Mouse (Mus musculus): ENCODE results near the gene Dcps. TPM values are rescaled to one million over a fixed set of nuclear protein-coding genes. Genes with fewer than 3 reads are reported as not detected.

Dcps gene
- total and polyA plus RNA-seq, 2 experiments, result 21.0 to 27.4 TPM

DNA sequence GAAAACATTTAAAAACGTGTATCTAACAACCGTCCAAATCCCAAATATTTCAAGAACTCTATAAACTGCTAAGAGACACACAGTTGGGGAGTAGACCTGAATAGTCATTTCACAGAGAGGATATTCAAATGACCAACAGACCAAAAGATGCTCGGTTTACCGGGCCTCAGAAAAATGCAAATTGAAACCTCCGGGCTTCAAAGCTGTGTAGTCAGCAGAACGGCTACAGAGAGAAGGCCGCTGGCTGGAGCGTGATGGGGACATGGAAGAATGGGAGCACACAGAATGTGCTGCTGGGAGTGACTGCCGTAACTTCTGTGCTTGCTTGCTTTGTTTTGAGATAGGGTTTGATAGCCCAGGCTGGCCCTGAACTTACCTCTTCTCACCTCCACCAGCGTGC lies 22.5 kb upstream of the Dcps start:
- peak overlapping the region; percentile 81 for H3K27ac ChIP-seq (replicated peaks; ENCODE audit: insufficient read depth, low read depth, low read length)

DNA sequence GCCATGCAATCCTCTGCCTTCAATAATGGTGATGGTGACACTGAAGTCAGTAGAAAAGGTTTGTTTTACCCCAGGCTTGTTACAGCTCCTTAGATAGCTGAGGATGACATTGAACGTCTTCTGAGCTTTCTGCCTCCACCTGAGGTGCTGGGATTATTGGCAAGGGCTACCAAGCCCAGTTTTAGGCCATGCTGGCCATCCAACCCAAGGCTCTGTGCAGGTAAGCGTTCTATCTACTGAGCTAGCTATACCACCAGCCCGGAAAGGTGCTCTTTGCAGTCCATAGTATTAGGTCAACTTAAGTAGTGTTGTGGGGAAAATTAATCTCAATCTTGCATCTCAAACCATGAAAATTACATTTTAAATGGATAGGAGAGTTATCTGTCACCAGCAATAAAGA lies 21.8 kb upstream of the Dcps start:
- WGBS, result 94% methylated on average over 3 of the region's 3 CpGs
- no peak overlapping the region for H3K27ac ChIP-seq (replicated peaks; ENCODE audit: insufficient read depth, low read depth, low read length)
- DNase-seq (ENCODE audit: extremely low read depth, low read depth, low spot score), result no peak
- TF ChIP-seq CTCF (IDR thresholded peaks at IDR 0.05; ENCODE audit: low read depth, low read length), result no peak
- TF ChIP-seq POLR2A (IDR thresholded peaks at IDR 0.05; ENCODE audit: extremely low read depth, insufficient read depth, low read length), result no peak
- peaks cover 4% of the 10 kb centered on the region; the same call in 1 of the 2 replicates for H3K79me2 ChIP-seq (ENCODE audit: control insufficient read depth, insufficient read depth, low read length)
- no peak overlapping the region for H3K4me3 ChIP-seq (ENCODE audit: insufficient read depth, low read depth, low read length)
- peaks cover 7% of the 10 kb centered on the region; the same call in 1 of the 2 replicates for H3K36me3 ChIP-seq (ENCODE audit: control insufficient read depth, insufficient read depth, low read length)
- no peak overlapping the region for H3K9ac ChIP-seq (ENCODE audit: low read depth, low read length)
- peaks cover 13% of the 10 kb centered on the region for H3K4me1 ChIP-seq (ENCODE audit: control insufficient read depth, insufficient read depth, low read length)
- H3K27me3 ChIP-seq (ENCODE audit: control insufficient read depth, insufficient read depth, low read length), result no peaks in the 10 kb centered on the region

More for the DNA sequence above, 22.5 kb upstream of the Dcps start:
- no peaks in the 10 kb centered on the region for H3K27me3 ChIP-seq (ENCODE audit: control insufficient read depth, insufficient read depth, low read length)
- peaks cover 13% of the 10 kb centered on the region for H3K4me1 ChIP-seq (ENCODE audit: control insufficient read depth, insufficient read depth, low read length)
- peaks cover 3% of the 10 kb centered on the region; the same call in 1 of the 2 replicates for H3K36me3 ChIP-seq (ENCODE audit: control insufficient read depth, insufficient read depth, low read length)
- peak overlapping the region; percentile 71; the same call in 1 of the 2 replicates for H3K4me3 ChIP-seq (ENCODE audit: insufficient read depth, low read depth, low read length)
- 66% methylated on average over 10 of the region's 10 CpGs for WGBS
- no peak for DNase-seq (ENCODE audit: extremely low read depth, low read depth, low spot score)
- H3K79me2 ChIP-seq (ENCODE audit: control insufficient read depth, insufficient read depth, low read length), result peaks cover 4% of the 10 kb centered on the region; the same call in 1 of the 2 replicates
- H3K9ac ChIP-seq (ENCODE audit: low read depth, low read length), result peak overlapping the region; percentile 86
- TF ChIP-seq POLR2A (IDR thresholded peaks at IDR 0.05; ENCODE audit: extremely low read depth, insufficient read depth, low read length) (no peak), CTCF (IDR thresholded peaks at IDR 0.05; ENCODE audit: low read depth, low read length) (no peak)

DNA sequence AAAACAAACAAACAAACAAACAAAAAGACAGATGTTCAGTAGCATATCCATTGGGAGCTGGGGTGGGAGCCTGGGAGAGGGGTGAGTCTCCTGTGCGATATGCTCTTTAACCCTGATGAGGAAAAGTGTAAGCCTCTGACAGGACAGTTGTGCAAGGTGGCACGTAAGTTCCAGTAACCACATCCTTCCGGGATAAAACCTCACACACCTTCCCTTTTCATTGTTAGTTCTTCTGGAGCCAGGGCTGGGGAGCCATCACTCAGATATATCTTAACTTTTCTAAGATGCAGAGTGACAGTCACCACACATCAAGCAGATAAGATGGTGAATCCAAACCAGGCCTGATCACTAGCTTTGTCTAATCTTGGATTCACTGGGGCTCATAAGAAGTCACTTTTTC lies 18.2 kb upstream of the Dcps start:
- DNase-seq (ENCODE audit: extremely low read depth, low read depth, low spot score), result no peak
- TF ChIP-seq POLR2A (IDR thresholded peaks at IDR 0.05; ENCODE audit: extremely low read depth, insufficient read depth, low read length), result no peak
- no peak for TF ChIP-seq CTCF (IDR thresholded peaks at IDR 0.05; ENCODE audit: low read depth, low read length)
- Histone ChIP-seq H3K4me3 (ENCODE audit: insufficient read depth, low read depth, low read length) (no peak overlapping the region), H3K4me1 (ENCODE audit: control insufficient read depth, insufficient read depth, low read length) (peaks cover 9% of the 10 kb centered on the region), H3K27ac (replicated peaks; ENCODE audit: insufficient read depth, low read depth, low read length) (no peak overlapping the region), H3K36me3 (ENCODE audit: control insufficient read depth, insufficient read depth, low read length) (peaks cover 25% of the 10 kb centered on the region), H3K27me3 (ENCODE audit: control insufficient read depth, insufficient read depth, low read length) (no peaks in the 10 kb centered on the region), H3K9ac (ENCODE audit: low read depth, low read length) (no peak overlapping the region), H3K79me2 (ENCODE audit: control insufficient read depth, insufficient read depth, low read length) (peaks cover 4% of the 10 kb centered on the region; the same call in 1 of the 2 replicates)
- 84% methylated on average over 3 of the region's 3 CpGs for WGBS

DNA sequence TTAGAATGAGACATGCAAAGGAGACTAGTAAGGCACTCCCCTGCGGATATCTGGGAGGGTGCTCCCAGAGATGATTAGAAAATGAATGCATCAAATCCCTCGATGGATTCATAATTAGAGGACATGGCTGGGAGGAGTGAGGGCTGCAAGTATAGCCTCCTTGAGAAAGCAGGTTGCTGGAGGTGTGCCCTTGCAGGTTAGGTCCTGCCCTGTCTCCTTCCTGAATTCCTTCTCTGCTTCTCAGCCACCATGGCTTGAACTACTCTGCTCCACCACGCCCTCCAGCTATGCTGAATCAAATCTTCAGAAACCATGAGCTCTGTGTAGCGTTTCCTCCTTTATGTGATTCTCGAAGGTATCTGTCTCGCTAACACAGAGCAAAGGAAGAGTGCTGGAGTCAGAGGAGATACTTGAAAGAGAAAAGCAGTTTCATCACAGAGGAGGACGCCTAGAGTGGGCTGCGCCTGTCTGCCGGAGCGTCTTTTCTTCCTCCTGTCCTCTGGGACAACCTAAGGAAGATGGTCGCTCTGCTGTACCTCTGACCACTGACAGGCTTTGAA lies 17.2 kb upstream of the Dcps start:
- DNase-seq (ENCODE audit: extremely low read depth, low read depth, low spot score), result no peak
- Histone ChIP-seq H3K27ac (replicated peaks; ENCODE audit: insufficient read depth, low read depth, low read length) (no peak overlapping the region), H3K79me2 (ENCODE audit: control insufficient read depth, insufficient read depth, low read length) (peaks cover 4% of the 10 kb centered on the region; the same call in 1 of the 2 replicates), H3K4me3 (ENCODE audit: insufficient read depth, low read depth, low read length) (no peak overlapping the region), H3K4me1 (ENCODE audit: control insufficient read depth, insufficient read depth, low read length) (peaks cover 3% of the 10 kb centered on the region), H3K27me3 (ENCODE audit: control insufficient read depth, insufficient read depth, low read length) (no peaks in the 10 kb centered on the region), H3K9ac (ENCODE audit: low read depth, low read length) (no peak overlapping the region), H3K36me3 (ENCODE audit: control insufficient read depth, insufficient read depth, low read length) (peaks cover 30% of the 10 kb centered on the region)
- WGBS, result 94% methylated on average over 11 of the region's 11 CpGs
- TF ChIP-seq POLR2A (IDR thresholded peaks at IDR 0.05; ENCODE audit: extremely low read depth, insufficient read depth, low read length), result no peak
- no peak for TF ChIP-seq CTCF (IDR thresholded peaks at IDR 0.05; ENCODE audit: low read depth, low read length)

DNA sequence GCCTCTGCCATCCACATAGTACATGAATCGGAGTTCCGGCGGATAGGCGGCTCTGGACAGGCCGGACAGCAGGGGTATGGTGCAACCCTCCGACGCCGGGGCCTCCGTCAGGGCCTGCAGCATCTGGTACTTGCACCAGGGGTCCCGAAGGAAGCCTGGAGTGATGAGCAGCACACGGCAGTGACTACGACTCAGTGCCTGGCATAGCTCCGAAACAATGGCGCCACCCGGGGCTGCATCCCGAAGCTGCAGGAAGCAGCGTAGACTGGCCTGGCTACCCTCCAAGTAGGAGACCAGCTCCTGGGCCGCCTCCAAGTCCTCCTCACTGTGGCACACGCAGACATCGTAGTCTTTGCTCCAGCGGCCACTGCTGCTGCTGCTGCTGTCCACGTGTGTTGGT lies 12.8 kb upstream of the Dcps start:
- no peaks in the 10 kb centered on the region for H3K4me1 ChIP-seq (ENCODE audit: control insufficient read depth, insufficient read depth, low read length)
- DNase-seq (ENCODE audit: extremely low read depth, low read depth, low spot score), result no peak
- TF ChIP-seq CTCF (IDR thresholded peaks at IDR 0.05; ENCODE audit: low read depth, low read length) (no peak), POLR2A (IDR thresholded peaks at IDR 0.05; ENCODE audit: extremely low read depth, insufficient read depth, low read length) (no peak)
- no peak overlapping the region for H3K4me3 ChIP-seq (ENCODE audit: insufficient read depth, low read depth, low read length)
- H3K27me3 ChIP-seq (ENCODE audit: control insufficient read depth, insufficient read depth, low read length), result no peaks in the 10 kb centered on the region
- no peak overlapping the region for H3K27ac ChIP-seq (replicated peaks; ENCODE audit: insufficient read depth, low read depth, low read length)
- no peak overlapping the region for H3K9ac ChIP-seq (ENCODE audit: low read depth, low read length)
- H3K79me2 ChIP-seq (ENCODE audit: control insufficient read depth, insufficient read depth, low read length), result no peaks in the 10 kb centered on the region
- WGBS, result 67% methylated on average over 22 of the region's 22 CpGs
- H3K36me3 ChIP-seq (ENCODE audit: control insufficient read depth, insufficient read depth, low read length), result peaks cover 39% of the 10 kb centered on the region

DNA sequence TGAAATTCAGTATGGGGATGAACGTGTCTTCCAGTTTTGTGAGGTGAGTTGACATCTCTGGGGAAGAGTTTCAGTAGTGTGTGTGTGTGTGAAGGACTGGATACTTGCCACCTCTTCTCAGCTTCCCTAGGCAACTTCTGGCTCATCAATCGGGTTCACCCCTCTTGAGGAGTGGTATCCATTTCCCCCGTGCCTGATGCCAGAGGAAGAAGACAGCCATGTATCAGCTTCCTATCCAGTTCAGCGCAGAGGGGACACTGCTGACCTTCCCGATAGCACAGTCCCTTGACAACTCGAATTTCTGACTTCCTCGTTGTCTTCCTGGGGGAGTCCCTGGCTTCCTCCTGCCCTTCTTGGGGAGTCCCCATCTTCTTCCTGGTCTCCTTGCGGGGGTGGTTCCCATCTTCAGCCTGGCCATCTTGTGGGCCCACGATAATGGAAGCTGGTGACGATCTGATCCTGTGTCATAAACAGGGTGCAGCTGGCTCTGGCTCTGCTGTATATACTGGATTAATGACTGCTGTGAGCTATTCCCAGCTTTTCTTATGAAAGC lies 11.6 kb upstream of the Dcps start:
- WGBS, result 84% methylated on average over 10 of the region's 10 CpGs

More for the DNA sequence above, 11.6 kb upstream of the Dcps start:
- no peak for TF ChIP-seq POLR2A (IDR thresholded peaks at IDR 0.05; ENCODE audit: extremely low read depth, insufficient read depth, low read length)
- no peak for TF ChIP-seq CTCF (IDR thresholded peaks at IDR 0.05; ENCODE audit: low read depth, low read length)
- no peaks in the 10 kb centered on the region for H3K4me1 ChIP-seq (ENCODE audit: control insufficient read depth, insufficient read depth, low read length)
- no peaks in the 10 kb centered on the region for H3K27me3 ChIP-seq (ENCODE audit: control insufficient read depth, insufficient read depth, low read length)
- H3K27ac ChIP-seq (replicated peaks; ENCODE audit: insufficient read depth, low read depth, low read length), result no peak overlapping the region
- no peak for DNase-seq (ENCODE audit: extremely low read depth, low read depth, low spot score)
- H3K4me3 ChIP-seq (ENCODE audit: insufficient read depth, low read depth, low read length), result no peak overlapping the region
- no peaks in the 10 kb centered on the region for H3K79me2 ChIP-seq (ENCODE audit: control insufficient read depth, insufficient read depth, low read length)
- H3K36me3 ChIP-seq (ENCODE audit: control insufficient read depth, insufficient read depth, low read length), result peaks cover 35% of the 10 kb centered on the region
- no peak overlapping the region for H3K9ac ChIP-seq (ENCODE audit: low read depth, low read length)

Data from liver, adult 2 months (tissue).